Mouse (Mus musculus) midbrain, postnatal 0 days (tissue): ENCODE measurements around the gene 4931429L15Rik. TPM values are rescaled to one million over a fixed set of nuclear protein-coding genes. Genes with fewer than 3 reads are reported as not detected.

Experiments
- ATAC-seq: fragments of 200-750 bp; cut with Nextera tagmentation; 2 replicates; pipeline ENCODE4 v1.8.0; 2017; ENCODE audit warnings: moderate number of reproducible peaks, mild to moderate bottlenecking, moderate TSS enrichment, moderate library complexity; ENCODE audit not compliant: low FRiP score
- DNase-seq: peaks from one replicate; pipeline ENCODE4 v3.0.0-alpha.2; 2015; ENCODE audit warnings: low spot score
- H3K27ac ChIP-seq: fragments of 300-500 bp; sonication (generic); 2 replicates; pipeline ENCODE4 v1.5.1; 2014; ENCODE audit warnings: low read depth, mild to moderate bottlenecking, low read length, mixed read lengths
- H3K27me3 ChIP-seq: fragments of 300-500 bp; sonication (generic); 2 replicates; pipeline ENCODE4 v1.6.1; 2014; ENCODE audit warnings: low read length, control low read depth, mixed read lengths; ENCODE audit not compliant: insufficient read depth
- H3K36me3 ChIP-seq: fragments of 300-500 bp; sonication (generic); 2 replicates; pipeline ENCODE4 v1.6.1; 2014; ENCODE audit warnings: low read length, control low read depth, mixed read lengths; ENCODE audit not compliant: insufficient read depth
- H3K4me1 ChIP-seq: fragments of 300-500 bp; sonication (generic); 2 replicates; pipeline ENCODE4 v1.6.1; 2014; ENCODE audit warnings: mild to moderate bottlenecking, control low read depth, antibody characterized with exemption, low read length, mixed read lengths; ENCODE audit not compliant: insufficient read depth
- H3K4me2 ChIP-seq: fragments of 300-500 bp; sonication (generic); 2 replicates; pipeline ENCODE4 v1.6.1; 2014; ENCODE audit warnings: low read depth, mild to moderate bottlenecking, low read length, mixed read lengths; ENCODE audit not compliant: poor library complexity, severe bottlenecking
- H3K4me3 ChIP-seq: fragments of 300-500 bp; sonication (generic); 2 replicates; pipeline ENCODE4 v1.5.1; 2014; ENCODE audit warnings: low read depth, mild to moderate bottlenecking, low read length, moderate library complexity
- H3K9ac ChIP-seq: fragments of 300-500 bp; sonication (generic); replicated peaks from 2 replicates; pipeline ENCODE4 v1.6.1; 2014; ENCODE audit warnings: mild to moderate bottlenecking, low read length, moderate library complexity, mixed read lengths; ENCODE audit not compliant: poor library complexity, severe bottlenecking
- H3K9me3 ChIP-seq: fragments of 300-500 bp; sonication (generic); 2 replicates; pipeline ENCODE4 v1.6.1; 2016; ENCODE audit warnings: low read length, control low read depth
- CTCF ChIP-seq: IDR thresholded peaks from 2 replicates; pipeline ENCODE4 v1.5.1; 2016; ENCODE audit warnings: antibody characterized with exemption, mild to moderate bottlenecking
- WGBS: fragments of 180-500 bp; shearing (Covaris S2); extraction: QIAGEN DNeasy Blood & Tissue Kit; methylation state at CpG from one replicate; pipeline ENCODE4 v1.1.7; 2014; 5-methylcytosine and 5-hydroxymethylcytosine counted together
- polyA plus RNA-seq: library from polyadenylated mRNA; unstranded; fragments of >200 nt; fragmentation: Nextera tagmentation; extraction: Ambion mirVana; gene quantifications from 2 replicates; pipeline ENCODE4 v1.2.1, GENCODE M21; 2015
- total RNA-seq: library from RNA; depleted of rRNA; stranded (reverse); fragments of >200 nt; gene quantifications from 2 replicates; pipeline ENCODE4 v1.2.3, GENCODE M21; 2014

4931429L15Rik gene
- total and polyA plus RNA-seq, 2 experiments from 2014 or later: not detected

DNA sequence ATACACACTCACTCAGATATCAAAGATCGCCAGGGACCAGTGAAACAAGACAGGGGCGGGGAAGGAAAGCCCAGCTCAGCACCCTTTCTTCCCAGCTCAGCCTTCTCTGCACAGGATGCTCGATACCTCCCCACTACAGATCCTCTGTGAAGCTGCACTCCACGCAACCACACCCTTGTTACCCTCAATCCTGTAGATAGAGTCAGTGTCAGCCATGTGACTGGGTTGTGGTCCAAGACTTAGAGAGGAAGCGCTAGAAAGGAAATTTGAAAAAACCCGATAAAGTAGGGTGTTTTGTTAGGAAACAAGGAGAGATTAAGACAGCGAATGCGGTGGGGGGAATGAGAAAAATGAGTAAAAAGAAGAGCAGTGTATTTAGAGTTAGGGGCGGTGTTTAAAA, 47.7 kb downstream of the 4931429L15Rik start:
- DNase-seq (no peak), ATAC-seq (no peak)
- 86% methylated on average over 9 of the region's 9 CpGs for WGBS
- no peak overlapping the region for H3K27ac ChIP-seq
- no peak overlapping the region for H3K4me2 ChIP-seq
- no peak for TF ChIP-seq CTCF
- H3K9ac ChIP-seq: no peak overlapping the region
- peaks cover 20% of the 10 kb centered on the region for H3K36me3 ChIP-seq
- H3K4me3 ChIP-seq: no peak overlapping the region
- H3K4me1 ChIP-seq: no peaks in the 10 kb centered on the region
- H3K9me3 ChIP-seq: no peaks in the 10 kb centered on the region
- H3K27me3 ChIP-seq: peaks cover 18% of the 10 kb centered on the region; the same call in 1 of the 2 replicates

- H3K9me3 ChIP-seq: no peaks in the 10 kb centered on the region
- no peak for TF ChIP-seq CTCF
- no peak overlapping the region for H3K4me2 ChIP-seq
- H3K27me3 ChIP-seq: peaks cover 18% of the 10 kb centered on the region; the same call in 1 of the 2 replicates
- 93% methylated on average over 4 of the region's 4 CpGs for WGBS
- no peaks in the 10 kb centered on the region for H3K4me1 ChIP-seq
- ATAC-seq: no peak
- no peak for DNase-seq
- H3K9ac ChIP-seq: no peak overlapping the region
- peaks cover 9% of the 10 kb centered on the region for H3K36me3 ChIP-seq
- H3K27ac ChIP-seq: no peak overlapping the region
- H3K4me3 ChIP-seq: no peak overlapping the region
Observed at GRCm38 (mm10) chr9:46270782-46271181, 49.0 kb downstream of the 4931429L15Rik start.

DNA sequence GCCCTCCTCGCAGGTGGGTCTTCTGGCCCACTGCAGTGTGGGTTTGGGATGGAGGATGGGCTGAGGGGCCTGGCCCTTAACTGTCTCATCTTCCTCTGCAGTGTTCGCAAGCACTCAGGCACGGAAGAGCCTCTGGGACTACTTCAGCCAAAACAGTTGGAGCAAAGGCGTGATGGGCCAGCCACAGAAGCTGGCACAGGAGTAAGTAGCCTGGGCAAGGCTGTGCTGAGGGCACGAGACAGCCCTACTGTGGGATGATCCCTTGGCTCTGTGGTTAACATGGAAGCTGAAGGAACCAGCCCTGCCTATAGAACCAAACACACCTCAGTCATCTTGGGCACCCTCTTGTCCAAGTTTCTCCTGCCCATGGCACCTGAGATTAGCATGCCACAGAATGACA, 50.7 kb downstream of the 4931429L15Rik start:
- H3K9ac ChIP-seq: no peak overlapping the region
- H3K4me3 ChIP-seq: no peak overlapping the region
- H3K9me3 ChIP-seq: no peaks in the 10 kb centered on the region
- H3K27me3 ChIP-seq: peaks cover 18% of the 10 kb centered on the region; the same call in 1 of the 2 replicates
- no peak overlapping the region for H3K4me2 ChIP-seq
- no peak overlapping the region for H3K27ac ChIP-seq
- DNase-seq (no peak), ATAC-seq (no peak)
- H3K36me3 ChIP-seq: no peaks in the 10 kb centered on the region
- no peaks in the 10 kb centered on the region for H3K4me1 ChIP-seq
- WGBS: 92% methylated on average over 5 of the region's 5 CpGs
- no peak for TF ChIP-seq CTCF

GRCm38 (mm10) chr9:46268343-46268873, 51.4 kb downstream of the 4931429L15Rik start, which contains the start of gene Apoa5:
Apoa5 (plus strand) TSS chr9:46268633.
- Histone ChIP-seq H3K36me3 (no peaks in the 10 kb centered on the region), H3K4me2 (no peak within 1 kb of the TSS), H3K4me3 (no peak within 1 kb of the TSS), H3K27ac (no peak within 1 kb of the TSS), H3K4me1 (no peaks in the 10 kb centered on the region), H3K9ac (no peak within 1 kb of the TSS), H3K9me3 (no peaks in the 10 kb centered on the region), H3K27me3 (peaks cover 18% of the 10 kb centered on the region; the same call in 1 of the 2 replicates)
- DNase-seq (no peak), ATAC-seq (no peak)
- no peak for TF ChIP-seq CTCF
- 61% methylated on average over 7 of the region's 7 CpGs for WGBS

- no peak for ATAC-seq
- Histone ChIP-seq H3K27ac (no peak overlapping the region), H3K27me3 (peaks cover 6% of the 10 kb centered on the region; the same call in 1 of the 2 replicates), H3K4me1 (no peaks in the 10 kb centered on the region), H3K36me3 (no peaks in the 10 kb centered on the region), H3K4me2 (no peak overlapping the region), H3K9ac (no peak overlapping the region), H3K4me3 (no peak overlapping the region), H3K9me3 (no peaks in the 10 kb centered on the region)
- WGBS: 89% methylated on average over 7 of the region's 7 CpGs
- no peak for TF ChIP-seq CTCF
- DNase-seq: no peak
Observed at GRCm38 (mm10) chr9:46261131-46261530, 58.7 kb downstream of the 4931429L15Rik start.

- whole genome bisulfite sequencing: 88% methylated on average over 6 of the region's 6 CpGs
- Histone ChIP-seq H3K9me3 (no peaks in the 10 kb centered on the region), H3K9ac (no peak overlapping the region), H3K27me3 (peaks cover 6% of the 10 kb centered on the region; the same call in 1 of the 2 replicates), H3K27ac (no peak overlapping the region), H3K36me3 (no peaks in the 10 kb centered on the region), H3K4me3 (no peak overlapping the region), H3K4me2 (no peak overlapping the region), H3K4me1 (no peaks in the 10 kb centered on the region)
- no peak for ATAC-seq
- DNase-seq: no peak
- TF ChIP-seq CTCF: no peak
Observed at GRCm38 (mm10) chr9:46259111-46259510, 60.7 kb downstream of the 4931429L15Rik start.
